Mouse (Mus musculus) induced T-regulatory cell, adult 2 months (primary cell): Measurements from ENCODE around the gene Cdon.

Experiments
- DNase-seq: peaks from one replicate; pipeline ENCODE4 v3.0.0-alpha.2; 2012; ENCODE audit warnings: low read depth

The Cdon gene

DNA sequence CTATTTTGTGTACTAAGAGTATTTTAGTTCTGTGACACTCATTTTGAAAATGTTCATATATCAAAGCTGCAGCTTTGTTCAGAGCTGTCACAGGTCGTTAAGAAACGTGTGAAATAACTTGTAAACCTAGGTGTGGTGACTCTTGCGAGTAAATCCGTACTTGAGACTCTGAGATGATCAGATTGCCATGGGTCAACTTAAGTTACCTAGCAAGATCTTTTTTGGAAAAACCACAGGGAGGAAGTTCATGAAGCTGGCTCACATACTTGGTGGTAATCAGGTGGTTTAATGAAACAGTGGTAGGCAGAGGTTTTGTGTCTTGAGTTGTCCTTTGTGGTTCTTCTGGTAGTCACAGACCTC lies 72.8 kb downstream of the Cdon start:
- peak; percentile 38 for DNase-seq

DNA sequence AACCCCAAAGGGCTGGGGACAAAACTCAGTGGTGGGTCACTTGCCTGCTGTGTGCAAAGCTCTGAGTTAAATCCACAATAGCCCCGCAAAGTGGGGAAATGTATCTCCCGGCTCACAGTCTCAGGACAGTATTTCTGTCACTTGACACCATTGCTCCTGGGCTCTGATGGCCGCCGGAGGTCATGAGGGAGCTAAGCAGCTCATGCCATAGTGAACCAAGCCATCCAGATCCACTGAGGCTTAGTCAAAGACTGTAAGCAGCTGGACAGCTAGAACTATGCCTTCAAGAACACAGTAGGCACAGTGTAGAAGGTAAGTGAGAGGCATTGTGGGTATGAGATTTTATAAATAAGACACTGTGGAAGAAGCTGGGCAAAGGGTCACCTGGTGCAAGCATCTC lies 74.0 kb downstream of the Cdon start:
- no peak for DNase-seq

DNA sequence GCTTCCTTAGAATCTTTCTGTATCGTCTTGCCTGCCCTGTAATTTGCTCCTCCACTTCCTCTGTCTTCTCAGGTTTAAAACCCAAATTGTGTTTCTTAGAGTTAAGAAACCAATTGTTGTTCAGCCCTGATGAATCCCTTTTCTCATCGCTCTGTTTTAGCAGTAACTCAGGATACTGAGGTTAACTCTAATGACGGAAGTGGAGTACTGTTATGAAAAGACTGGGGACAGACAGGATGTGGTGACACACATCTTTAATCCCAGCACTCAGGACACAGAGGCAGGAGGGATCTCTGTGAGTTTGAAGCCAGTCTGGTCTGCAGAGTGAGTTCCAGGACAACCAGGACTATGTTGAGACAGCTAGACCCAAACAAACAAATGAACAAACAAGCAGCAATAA lies 74.5 kb downstream of the Cdon start:
- DNase-seq: peak; percentile 75

DNA sequence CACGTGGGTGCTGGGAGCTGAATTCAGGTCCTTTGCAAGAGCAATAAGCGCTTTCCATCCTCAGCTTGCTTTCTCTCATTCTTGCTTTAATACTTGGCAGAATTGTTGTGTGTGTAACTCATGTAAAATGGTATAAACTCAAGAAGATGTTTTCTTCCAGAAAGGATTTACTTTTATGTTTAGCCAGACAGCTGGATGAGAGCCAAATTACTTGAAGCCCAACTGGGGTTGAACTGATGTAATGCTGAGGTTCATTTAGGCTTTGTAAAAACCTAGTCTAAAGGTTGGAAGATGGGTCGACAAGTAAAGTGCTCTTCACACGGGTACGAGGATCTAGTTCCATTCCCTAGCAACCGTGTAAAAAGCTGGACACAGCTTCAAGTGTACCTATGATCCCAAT lies 79.0 kb downstream of the Cdon start:
- no peak for DNase-seq

DNA sequence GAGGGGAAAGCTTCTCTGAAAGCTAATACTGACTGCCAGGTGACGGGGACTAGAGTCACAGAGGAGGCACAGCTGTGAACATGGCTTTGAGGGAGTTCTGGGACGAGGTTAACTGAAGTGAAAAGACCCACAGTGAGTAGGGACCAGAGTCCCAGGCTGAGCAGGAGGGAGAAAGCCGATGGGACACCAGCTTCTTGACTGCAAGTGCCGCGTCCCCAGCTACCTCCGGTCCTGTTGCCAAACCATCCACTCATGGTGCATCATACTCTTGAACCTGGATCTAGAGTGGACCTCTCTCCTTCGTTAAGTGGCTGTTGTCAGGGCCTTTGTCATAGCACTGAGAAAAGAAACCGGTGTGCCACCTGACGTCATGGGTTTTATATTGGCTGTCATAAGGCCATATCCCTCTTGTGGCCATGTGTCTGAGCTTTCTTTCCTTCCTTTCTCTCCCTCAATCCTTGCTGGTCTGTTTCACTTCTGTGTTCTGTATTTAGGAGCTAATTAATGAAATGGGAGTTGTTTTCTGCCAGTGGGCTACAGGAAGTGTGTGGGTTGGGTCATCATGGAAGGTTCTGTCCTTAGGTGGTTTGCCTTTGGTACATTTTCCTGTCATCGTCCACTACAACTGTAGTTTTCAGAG lies 81.6 kb downstream of the Cdon start:
- DNase-seq: no peak

DNA sequence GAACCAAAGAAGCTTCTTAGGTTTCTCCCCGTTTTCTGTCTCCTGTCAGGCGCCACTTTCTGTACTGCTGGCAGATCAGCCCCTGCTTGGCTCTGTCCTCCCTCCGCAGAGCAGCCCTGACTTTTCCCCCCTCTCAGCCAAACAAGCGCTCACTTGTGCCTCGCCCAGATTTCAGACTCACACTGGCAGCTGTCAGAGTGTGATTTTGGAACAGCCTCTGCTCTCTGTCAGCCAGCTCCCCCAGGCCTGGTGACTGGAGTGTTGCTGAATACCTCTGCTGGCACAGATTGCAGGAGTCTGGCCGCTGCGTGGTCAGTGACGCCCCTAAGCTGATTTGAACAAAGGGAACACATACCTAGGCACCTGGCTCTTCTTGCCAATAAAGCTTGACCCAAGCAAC lies 87.3 kb downstream of the Cdon start:
- DNase-seq: no peak

DNA sequence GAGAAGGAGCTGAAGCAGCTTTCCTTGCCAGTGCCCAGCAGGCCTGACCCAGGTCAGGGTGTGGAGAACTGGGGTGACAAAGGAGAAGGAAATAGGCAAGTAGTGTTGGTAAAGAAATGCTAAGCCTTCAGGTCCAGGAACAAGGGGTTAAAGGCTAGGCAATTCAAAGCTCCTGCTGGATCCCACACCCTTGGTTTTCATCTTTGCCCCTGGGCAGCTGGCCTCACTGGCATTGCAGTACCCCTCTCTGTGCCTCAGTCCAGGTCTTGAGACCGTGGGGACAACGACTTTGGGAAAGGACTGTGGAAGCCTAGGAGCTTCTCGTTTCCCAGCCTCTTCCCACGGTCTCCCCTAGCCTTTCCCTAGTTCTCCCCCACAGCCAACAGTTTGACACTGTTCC lies 93.0 kb downstream of the Cdon start:
- no peak for DNase-seq

DNA sequence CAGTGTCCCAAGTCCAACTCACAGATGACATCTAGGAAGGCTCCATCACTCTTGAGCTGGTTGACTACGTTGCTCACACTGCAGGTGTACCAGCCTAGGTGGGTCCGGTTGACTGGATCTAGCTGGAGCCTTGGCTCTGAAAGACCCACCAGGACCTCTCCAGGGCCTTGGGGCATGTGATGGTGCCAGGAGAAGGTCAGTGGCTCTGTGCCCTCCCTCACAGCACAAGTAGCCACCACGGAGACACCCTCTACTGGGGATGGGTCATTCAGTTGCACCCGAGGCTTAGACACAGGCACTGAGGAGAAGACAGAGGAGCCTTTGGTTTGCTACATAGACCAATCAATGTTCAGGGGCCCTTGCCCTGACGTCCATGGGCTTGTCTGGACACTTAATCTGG lies 95.3 kb downstream of the Cdon start:
- no peak for DNase-seq

DNA sequence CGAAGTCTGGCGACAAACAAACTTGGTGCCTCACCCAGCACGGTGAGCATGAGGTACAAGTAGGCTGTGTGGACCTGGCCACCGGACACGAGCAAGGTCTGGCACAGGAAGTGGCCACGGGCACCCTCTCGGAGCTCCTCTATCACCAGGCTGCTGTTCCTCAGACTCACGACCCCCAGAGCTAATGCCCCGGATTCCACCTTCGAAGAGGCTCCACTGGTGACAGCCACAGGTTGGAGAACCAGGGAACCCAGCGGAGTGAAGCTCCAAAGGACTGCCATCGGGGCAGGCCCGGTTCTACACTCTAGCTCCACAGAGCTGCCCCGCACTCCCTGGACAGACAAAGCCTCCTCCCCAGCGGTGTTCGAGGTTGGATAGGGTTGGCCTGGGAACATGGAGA lies 95.8 kb downstream of the Cdon start:
- DNase-seq: no peak

DNA sequence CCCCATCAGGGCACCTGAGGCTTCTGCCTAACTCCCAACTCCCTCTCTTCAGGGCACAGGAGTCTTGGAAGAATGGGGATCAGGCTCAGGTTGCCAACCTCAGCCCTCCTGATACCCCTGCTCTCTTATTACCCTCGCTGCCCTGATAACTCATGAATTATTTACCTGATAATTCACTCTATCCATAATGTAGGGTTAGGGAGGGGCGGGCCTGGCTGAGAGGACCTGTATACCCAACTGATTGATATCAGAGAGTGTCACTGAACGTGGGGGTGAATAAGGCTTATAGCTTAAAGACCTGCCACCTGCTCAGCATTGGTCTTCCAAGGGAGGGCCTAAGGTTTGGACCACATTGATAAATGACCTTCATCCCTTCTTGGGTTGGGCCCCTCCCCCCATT lies 97.2 kb downstream of the Cdon start, which contains the start of gene Gm1113:
Gene Gm1113 (minus strand): TSS at position 101 of the 400 bp plus-strand sequence.
- DNase-seq: no peak

DNA sequence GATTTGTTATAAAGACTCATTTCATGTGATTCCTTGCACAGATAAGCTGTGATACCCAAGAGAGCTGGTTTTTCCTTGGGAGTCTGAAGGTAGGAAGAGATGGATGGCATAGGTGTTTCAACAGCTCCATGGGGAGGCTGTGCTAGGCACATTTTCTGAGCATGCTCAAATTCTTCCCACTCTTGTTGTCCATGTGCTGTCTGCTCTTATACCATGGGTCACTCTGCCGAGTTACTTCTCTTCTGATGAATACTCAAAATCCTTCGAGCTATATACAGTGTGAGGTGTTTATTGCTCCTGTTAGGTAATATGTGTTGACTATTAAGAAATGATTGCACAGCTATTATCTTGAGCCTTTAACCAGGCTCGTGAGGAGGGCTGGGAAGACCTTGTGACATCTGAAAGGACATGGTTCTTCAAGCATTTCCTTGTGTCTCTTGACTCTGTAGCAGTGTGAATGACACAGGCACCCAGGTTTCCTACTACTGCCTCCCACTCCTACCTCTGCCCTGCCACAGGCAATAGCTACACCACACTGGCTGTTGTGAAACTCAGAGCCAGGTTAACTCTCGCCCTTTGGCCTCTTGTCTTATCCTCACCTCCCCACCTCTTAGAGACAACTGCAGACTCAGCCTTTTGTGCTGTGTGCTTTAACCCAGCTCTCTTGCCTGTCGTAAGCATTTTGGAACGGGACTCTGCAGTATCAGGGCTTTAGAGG lies 99.9 kb downstream of the Cdon start:
- no peak for DNase-seq

DNA sequence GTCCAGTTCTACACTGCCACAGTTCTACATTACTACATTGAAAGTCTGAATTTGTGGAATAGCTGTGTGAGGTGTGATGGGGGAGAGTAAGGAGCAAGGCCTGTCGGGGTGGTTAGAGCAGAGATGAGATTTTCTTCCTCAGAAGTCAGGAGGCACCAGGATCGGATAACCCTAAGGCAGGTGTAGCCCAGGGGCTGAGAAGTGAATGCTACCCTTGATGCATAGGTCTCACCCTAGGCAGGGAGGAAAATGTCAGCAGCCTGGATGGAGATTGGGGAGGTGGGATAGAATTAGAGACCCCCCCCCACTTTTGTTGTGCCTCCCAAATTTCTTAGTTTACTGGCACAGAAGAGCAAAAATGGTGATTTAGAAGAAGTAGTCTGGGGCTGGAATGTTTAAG lies 101.3 kb downstream of the Cdon start:
- no peak for DNase-seq

DNA sequence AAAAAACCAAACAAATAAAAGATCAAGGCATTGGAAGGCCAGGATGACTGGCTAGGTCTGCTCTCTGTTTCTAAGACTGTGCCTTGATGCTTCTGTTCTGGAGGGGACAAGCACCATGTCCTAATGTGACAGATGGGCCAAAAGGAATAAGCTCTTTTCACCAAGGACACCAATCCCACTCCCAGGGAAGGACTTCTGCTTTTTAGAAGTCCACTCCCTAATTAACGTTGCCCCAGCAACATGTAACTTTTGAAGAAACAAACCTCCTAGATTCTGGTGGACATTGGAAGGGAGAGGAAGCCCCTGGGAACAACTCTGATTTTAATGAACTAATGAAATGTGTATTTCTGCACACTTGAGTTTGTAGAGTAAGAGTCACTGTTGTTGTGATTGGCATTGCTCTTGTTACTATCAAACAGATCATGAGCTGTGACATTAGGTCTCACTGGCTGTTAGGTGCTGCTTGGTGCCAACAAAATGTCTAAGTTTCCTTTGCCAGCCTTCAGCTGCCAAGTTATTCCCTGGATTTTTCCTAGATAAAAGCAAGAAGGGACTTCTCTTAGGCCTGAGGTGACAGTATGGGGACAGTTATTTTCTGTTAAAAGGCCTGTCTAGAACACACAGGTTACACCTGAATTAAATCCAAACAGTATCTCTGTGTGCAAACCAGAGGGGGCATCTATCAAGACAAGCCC lies 102.0 kb downstream of the Cdon start:
- no peak for DNase-seq

DNA sequence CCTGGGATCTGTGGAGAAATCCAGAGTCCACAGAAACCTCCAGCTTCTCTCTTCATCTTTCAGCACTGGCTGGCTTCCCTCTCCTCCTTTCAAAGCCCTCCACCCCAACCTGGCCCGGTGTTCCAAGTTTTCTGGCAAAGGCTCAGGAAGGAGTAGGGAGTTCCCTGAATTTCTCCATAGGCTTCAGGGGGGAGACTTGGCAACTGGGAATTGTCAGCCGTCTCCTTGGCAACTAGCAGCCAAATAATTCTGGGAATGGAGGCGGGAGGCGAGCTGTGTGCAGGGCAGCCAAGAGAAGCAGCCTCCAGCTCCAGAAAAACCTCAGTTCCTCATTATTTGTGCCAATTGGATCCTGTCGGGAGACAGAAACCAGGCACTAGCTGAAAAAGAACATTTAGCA lies 102.6 kb downstream of the Cdon start:
- DNase-seq: no peak

DNA sequence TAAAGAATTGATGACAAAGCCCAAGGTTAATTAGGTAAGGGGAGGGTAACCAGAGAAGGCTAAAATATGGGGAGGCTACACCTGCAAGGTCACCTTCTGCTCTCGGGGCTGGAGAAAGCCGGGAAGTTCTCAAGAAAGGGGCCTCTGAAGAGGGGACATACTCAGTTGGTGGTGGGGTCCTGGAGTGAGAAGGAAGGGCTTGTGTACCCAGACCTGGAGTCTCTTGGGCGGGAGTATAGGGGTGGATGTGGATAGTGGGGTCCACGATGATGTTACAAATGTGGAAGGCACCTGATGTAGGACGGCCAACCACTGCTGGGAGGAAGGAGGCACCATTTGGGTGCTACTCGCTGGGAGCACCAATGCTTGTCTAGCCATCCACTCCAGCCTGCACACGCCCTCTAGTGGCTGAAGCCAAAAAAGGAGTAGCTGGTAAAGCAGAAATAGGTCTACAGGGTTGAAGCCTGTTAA lies 103.0 kb downstream of the Cdon start:
- DNase-seq: peak; percentile 84

DNA sequence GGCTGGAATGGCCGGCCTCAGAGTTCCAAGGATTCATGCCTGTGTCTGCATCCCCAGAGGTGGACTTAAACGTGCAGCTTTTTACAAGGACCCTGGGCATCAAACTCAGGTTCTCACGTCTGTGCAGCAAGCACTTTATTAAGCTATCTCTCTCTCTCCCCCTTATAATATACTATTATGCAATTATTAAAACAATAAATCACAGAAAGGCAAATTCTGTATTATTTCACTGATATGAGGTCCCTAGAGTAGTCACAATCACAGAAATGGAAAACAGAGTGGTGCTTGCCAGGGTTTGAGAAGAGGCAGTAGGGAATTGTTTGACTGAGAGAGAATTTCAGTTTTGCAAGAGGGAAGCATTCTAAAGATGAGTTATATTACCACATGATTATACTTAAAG lies 108.2 kb downstream of the Cdon start:
- DNase-seq: no peak

DNA sequence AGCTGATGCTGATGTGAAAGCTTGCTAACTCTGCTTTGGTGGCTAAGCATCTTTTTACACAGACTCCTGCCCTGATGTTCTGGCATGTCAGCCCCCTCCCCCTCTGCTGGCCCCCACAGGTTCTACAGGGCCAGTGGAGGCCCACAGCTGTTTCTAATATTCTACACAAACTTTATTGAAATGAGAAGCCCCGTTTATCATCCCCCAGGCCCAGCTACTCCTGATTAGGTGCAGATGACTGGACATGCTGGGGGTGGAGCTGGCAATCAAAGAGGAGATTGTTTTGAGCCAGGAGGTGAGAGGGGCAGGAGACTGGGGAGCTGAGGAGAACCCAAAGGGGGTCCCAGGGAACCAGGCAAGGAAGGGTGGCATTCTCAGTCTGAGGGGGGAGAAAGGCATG lies 108.9 kb downstream of the Cdon start:
- no peak for DNase-seq

DNA sequence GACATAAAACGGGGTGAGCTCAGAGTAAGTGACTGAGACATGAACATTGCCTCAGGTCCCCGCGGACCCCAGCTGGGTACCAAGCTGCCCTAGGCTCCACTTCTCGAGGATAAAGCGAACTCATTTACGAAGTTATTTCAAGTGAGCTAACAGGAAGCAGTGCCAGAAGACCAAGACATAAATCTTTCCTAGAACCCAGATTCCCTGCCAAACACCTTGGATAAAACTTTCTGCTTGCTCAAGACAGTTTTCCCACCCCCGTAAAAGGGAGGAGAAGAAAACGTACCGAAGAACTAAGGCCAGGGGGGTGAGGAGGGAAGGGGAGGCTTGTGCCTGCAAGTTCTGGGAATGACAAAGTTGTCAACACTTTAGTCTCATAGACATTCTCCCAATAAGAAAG lies 112.3 kb downstream of the Cdon start:
- DNase-seq: no peak

DNA sequence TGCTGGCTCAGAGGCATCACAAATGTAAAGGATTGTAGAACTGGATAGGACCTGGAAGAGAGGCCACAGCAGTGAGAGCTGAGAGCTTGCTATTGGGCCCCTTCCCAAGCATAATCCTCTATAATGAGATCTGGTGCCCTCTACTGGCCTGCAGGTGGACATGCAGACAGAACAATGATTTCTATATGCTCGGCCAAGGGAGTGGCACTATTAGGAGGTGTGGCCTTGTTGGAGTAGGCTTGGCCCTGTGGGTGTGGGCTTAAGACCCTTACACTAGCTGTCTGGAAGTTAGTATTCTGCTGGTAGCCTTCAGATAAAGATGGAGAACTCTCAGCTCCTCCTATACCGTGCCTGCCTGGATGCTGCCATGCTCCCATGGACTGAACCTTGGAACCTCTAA lies 114.2 kb downstream of the Cdon start:
- peak; percentile 80 for DNase-seq

DNA sequence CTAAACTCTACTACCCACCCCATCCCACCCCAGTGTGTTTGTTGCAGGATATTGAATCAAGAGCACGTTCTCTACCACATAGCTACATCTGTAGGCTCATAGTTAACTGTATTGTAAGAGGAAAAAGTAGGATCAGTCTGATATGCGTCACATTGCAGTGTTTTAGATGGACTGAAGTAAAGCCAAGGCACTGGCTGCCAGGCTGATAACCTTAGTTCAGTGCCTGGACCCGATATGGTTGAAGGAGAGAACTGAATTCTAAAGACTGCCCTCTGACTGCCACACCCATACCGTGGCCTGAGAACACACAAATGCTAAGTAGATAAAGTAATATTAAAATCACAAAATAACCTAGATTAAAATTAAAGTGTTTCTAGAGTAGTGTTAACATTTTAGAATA lies 114.9 kb downstream of the Cdon start:
- no peak for DNase-seq

DNA sequence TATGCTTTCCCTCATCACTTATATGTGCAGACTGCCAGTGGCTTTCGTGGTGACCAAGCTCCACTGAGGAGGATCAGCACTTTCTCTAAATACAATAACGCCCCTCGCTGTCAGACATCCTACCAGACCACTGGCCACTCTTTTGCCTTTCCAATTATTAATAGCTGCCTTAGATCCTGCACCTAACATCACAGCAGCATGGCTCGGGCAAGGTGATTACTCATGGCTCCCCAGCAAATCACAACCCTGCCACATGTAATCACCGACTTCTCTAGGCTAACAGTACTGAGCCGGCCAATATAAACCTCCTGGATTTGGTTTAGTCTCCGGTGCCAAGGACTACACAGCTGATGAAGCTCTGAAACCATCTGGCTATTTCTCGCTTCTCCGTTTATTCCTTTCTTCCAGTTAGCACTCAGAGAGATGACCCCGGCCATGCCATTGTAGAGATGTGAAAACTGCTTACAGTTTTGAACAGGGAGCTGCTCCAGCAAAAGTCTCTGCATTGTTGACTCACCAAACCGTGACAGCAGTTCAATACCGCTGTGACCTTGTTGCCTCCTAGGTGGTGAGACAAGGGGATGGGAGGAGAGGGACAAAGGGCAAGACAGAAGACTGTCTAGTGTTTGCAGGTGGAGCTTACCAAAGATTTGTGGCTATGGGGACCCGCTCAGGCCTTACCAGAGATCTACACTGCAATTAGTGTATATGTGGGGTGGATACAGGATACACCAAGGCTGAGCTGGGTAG lies 118.2 kb downstream of the Cdon start:
- DNase-seq: no peak

DNA sequence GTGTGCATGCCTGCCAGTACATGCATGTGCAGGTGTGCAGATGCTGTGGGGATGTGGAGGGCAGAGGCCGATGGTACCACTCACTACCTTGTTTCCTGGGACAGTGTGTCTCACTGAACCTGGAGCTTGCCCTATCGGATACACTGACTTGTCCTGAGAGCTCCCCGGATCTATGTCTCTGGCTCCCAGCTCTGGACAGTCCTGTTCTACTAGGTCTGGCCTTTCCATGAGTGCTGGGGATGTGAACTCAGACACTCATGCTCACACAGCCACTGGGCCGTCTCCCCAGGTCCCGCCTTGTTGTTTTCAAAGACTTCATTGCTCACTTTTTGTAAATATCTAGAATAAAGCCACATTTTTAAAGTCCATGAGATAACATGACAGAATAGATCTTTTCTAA lies 120.1 kb downstream of the Cdon start:
- DNase-seq: no peak

DNA sequence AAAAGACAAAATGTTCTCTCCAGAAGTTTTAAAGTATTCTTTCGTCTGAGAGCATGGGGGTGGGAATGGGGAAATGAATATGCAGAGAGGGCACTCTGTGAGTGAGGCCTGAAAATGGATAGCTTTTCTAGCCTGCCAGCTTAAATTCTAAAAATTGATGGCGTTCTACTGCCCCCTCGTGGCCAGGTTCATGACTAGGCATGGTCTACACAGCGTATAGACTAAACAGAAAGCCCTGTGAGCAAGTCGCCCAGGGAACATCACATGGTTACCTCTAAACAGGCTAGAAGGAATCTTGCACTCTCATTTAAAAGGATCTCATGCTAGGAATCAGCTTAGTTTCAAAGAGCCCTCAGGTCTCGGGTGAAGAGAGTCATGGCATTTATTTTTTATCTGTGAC lies 120.6 kb downstream of the Cdon start:
- peak; percentile 87 for DNase-seq
